Mouse (Mus musculus): ENCODE measurements around the gene Lpp. TPM values are rescaled to one million over a fixed set of nuclear protein-coding genes. Genes with fewer than 3 reads are reported as not detected.

Gene Lpp
- polyA plus RNA-seq (2016; fragmentation: Nextera tagmentation; extraction: Ambion mirVana), result 25.9 and 27.9 TPM in 2 replicates

DNA sequence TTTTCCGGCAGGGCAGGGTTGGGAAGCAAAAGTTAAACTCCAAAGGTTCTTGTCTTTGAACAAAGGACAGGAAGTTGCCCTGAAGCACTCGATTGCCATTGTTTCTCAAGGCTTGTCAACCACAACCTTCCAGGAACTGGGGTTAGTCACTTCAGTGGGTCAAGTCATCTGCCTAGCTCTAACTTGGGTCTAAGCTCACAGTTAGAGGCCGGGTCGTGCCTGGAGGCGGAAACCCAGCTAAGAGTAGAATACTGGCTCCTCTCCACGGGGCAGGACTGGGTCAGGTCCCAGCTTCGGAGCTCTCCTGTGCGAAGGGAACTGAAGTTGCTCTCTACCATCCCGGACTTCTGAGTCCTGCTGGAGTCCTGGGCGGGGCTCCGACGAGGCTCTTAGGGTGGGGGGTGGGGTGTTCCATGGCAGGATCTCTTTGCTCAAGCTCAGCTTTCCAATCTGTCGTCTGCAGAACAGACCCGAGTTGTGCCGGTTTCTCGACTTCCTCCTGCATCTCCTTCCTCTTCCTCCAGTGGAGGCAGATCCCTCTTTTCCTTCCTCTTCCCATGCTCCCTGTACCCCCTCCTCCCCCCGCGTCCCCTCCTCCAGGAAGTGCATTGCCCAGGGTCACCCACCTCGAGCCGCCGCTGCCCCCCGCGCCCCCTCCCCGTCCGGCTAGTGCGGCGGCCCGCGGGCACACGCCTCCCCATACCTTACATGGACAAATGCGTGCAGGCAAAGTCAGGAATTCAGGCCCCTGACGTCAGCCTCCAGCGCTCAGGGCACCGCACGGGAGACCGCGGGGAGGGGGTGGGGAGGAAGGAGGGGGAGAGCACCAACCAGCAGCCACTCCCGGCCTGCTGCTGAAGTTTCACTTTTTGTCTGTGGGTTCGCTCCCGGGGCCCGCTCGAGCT lies at the start of gene Lpp:
Gene Lpp (plus strand): TSS at position 857 of the 905 bp plus-strand sequence.
- peak within 1 kb of the TSS; percentile 76 for H3K4me2 ChIP-seq (replicated peaks)
- 2% methylated on average over 37 of the region's 42 CpGs for WGBS

DNA sequence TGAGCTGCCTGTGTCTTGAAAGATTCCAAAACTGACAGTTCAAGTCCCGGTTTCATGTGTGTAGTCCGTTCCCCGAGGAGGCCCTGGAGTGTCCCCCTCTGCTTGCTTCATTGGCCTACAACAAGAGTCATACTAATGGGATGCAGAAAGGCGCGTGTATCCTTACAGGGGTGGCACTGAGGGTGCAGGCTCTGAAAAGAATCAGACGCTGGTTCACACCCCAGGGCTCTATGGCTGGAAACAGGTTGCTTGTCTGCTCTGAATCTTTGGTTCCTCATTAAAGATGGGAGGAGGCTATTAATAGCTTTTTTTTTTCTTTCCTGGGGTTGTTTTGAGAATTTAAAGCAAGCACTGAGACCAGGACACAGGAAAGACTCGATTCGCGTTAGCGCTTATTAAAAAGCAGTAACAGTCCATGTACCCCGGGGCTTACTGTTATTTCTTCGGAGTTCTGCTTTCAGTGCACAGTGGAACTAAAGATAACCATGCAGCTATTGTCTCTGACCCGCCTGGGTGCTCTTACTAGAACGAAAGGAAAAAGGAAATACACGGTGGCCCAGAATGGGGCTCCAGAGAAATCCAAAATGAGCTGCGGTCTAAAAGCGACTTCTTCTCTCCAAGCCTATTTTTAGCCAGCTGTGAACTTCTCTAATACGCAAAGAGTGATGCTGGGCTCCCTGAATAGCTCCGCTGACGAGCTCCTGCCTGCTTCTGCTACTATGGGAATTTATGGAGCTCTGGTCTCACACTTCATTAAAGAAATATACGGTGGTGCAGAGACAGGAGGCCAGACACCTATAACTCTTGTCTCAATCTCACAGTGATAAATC lies 45.5 kb upstream of the Lpp start:
- 66% methylated on average over 21 of the region's 21 CpGs for WGBS
- H3K27me3 ChIP-seq, result no peaks in the 10 kb centered on the region
- no peak overlapping the region for H3K4me3 ChIP-seq
- no peaks in the 10 kb centered on the region for H3K4me1 ChIP-seq
- no peaks in the 10 kb centered on the region for H3K36me3 ChIP-seq
- H3K9ac ChIP-seq, result no peak overlapping the region
- no peak for ATAC-seq (ENCODE audit: low FRiP score)
- no peak overlapping the region for H3K27ac ChIP-seq
- H3K9me3 ChIP-seq (replicated peaks), result no peaks in the 10 kb centered on the region
- no peak overlapping the region for H3K4me2 ChIP-seq (replicated peaks)

More for the DNA sequence above, at the start of gene Lpp:
- ATAC-seq (ENCODE audit: low FRiP score), result peak; percentile 93
- H3K27me3 ChIP-seq, result no peaks in the 10 kb centered on the region
- no peaks in the 10 kb centered on the region for H3K36me3 ChIP-seq
- H3K27ac ChIP-seq, result peak within 1 kb of the TSS; percentile 88
- peak within 1 kb of the TSS; percentile 87 for H3K4me3 ChIP-seq
- H3K4me1 ChIP-seq, result peaks cover 13% of the 10 kb centered on the region
- peak within 1 kb of the TSS; percentile 89 for H3K9ac ChIP-seq
- no peaks in the 10 kb centered on the region for H3K9me3 ChIP-seq (replicated peaks)

DNA sequence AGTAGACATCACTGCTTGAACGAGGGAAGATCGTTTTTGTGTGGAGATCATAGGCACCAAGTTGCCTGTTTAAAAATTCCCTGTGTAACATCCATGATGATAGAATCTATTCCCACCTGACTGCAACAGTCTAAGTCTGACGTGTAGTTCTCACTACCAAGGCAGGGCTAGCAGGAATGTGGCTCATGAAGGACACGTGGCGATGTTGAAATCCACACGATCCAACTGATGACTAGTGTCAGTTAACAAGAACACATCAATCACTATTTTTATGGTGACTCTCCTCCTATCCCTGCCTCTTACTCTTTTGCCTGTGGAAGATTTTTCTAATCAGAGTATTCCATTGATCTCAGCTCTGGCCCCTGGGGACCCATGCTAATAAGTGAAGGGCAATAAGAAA lies 43.0 kb upstream of the Lpp start:
- no peaks in the 10 kb centered on the region for H3K36me3 ChIP-seq
- WGBS, result 83% methylated on average over 6 of the region's 6 CpGs
- H3K4me3 ChIP-seq, result no peak overlapping the region
- no peaks in the 10 kb centered on the region for H3K9me3 ChIP-seq (replicated peaks)
- H3K9ac ChIP-seq, result no peak overlapping the region
- no peaks in the 10 kb centered on the region for H3K27me3 ChIP-seq
- H3K4me1 ChIP-seq, result peaks cover 6% of the 10 kb centered on the region; the same call in 1 of the 2 replicates
- no peak overlapping the region for H3K27ac ChIP-seq
- ATAC-seq (ENCODE audit: low FRiP score), result no peak
- H3K4me2 ChIP-seq (replicated peaks), result no peak overlapping the region

DNA sequence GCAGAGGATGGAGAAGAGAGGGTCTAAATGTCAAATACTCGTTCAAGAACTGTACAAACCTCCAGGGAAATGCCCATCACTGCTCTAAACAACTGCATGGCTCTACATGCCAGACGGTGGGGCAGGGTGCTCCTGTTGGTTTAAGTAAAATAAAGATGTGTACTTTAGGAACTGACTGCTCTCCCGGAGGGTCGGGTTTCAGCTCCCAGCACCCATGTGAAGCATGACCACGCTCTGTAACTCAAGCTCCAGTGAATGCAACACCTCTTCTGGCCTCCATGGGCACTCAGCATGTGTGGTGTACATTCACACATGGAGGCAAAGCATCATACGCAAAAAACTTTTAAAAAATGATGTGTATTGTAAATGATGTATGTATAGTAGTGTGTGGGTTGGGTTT lies 42.6 kb upstream of the Lpp start:
- Histone ChIP-seq H3K4me1 (peaks cover 6% of the 10 kb centered on the region; the same call in 1 of the 2 replicates), H3K9me3 (replicated peaks) (no peaks in the 10 kb centered on the region), H3K36me3 (no peaks in the 10 kb centered on the region), H3K27ac (no peak overlapping the region), H3K27me3 (no peaks in the 10 kb centered on the region), H3K4me3 (no peak overlapping the region), H3K4me2 (replicated peaks) (no peak overlapping the region), H3K9ac (no peak overlapping the region)
- 65% methylated on average over 6 of the region's 6 CpGs for WGBS
- ATAC-seq (ENCODE audit: low FRiP score), result no peak

DNA sequence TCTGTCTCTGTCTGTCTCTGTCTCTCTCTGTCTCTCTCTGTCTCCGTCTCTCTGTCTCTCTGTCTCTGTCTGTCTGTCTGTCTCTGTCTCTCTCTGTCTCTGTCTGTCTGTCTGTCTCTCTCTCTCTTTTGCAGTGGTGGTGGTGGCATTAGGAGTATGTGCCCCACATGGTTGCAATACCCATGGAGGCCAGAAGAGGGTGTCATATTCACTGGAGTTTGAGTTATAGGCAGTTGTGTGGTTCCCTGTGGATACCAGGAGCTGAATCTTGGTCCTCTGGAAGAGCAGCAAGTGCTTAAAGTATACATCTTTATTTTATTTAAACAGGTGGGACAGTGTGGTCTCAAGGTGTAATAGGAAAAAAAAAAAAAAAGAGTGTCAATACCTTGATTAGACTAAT lies 41.5 kb upstream of the Lpp start:
- no peaks in the 10 kb centered on the region for H3K27me3 ChIP-seq
- no peak overlapping the region for H3K4me2 ChIP-seq (replicated peaks)
- no peak for ATAC-seq (ENCODE audit: low FRiP score)
- peaks cover 6% of the 10 kb centered on the region; the same call in 1 of the 2 replicates for H3K4me1 ChIP-seq
- H3K9me3 ChIP-seq (replicated peaks), result no peaks in the 10 kb centered on the region
- no peak overlapping the region for H3K27ac ChIP-seq
- no peaks in the 10 kb centered on the region for H3K36me3 ChIP-seq
- H3K4me3 ChIP-seq, result no peak overlapping the region
- no peak overlapping the region for H3K9ac ChIP-seq
- WGBS, result 90% methylated on average over 1 of the region's 1 CpGs

GRCm38 (mm10) chr16:24353816-24354215 lies 39.5 kb upstream of the Lpp start:
- H3K27ac ChIP-seq, result no peak overlapping the region
- H3K36me3 ChIP-seq, result no peaks in the 10 kb centered on the region
- no peaks in the 10 kb centered on the region for H3K27me3 ChIP-seq
- ATAC-seq (ENCODE audit: low FRiP score), result no peak
- WGBS, result 10% methylated on average over 3 of the region's 3 CpGs
- H3K4me1 ChIP-seq, result peaks cover 6% of the 10 kb centered on the region; the same call in 1 of the 2 replicates
- no peak overlapping the region for H3K9ac ChIP-seq
- H3K4me3 ChIP-seq, result no peak overlapping the region
- no peak overlapping the region for H3K4me2 ChIP-seq (replicated peaks)
- no peaks in the 10 kb centered on the region for H3K9me3 ChIP-seq (replicated peaks)

DNA sequence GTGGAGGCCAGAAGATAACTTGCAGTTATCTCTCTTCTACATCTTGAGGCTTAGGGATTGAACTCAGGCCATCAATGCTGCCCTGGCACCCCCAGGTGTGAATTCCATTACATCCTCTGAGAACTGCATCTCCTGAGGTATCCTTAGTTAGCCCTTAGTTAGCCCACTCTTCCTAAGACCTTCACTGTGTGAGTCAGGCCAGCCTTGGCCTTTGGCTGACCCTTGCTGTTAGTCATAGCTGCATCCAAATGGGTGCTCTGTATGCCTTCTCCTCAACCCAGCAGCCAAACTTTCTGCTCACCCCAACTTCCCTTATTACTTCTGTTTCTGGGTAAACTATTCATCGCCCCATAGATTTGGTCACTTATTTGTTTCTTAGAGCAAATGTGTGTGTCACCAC lies 31.6 kb upstream of the Lpp start:
- 94% methylated on average over 1 of the region's 1 CpGs for WGBS
- Histone ChIP-seq H3K27me3 (no peaks in the 10 kb centered on the region), H3K4me1 (no peaks in the 10 kb centered on the region), H3K27ac (no peak overlapping the region), H3K36me3 (no peaks in the 10 kb centered on the region), H3K9me3 (replicated peaks) (no peaks in the 10 kb centered on the region), H3K4me3 (no peak overlapping the region), H3K4me2 (replicated peaks) (no peak overlapping the region), H3K9ac (no peak overlapping the region)
- no peak for ATAC-seq (ENCODE audit: low FRiP score)

GRCm38 (mm10) chr16:24364030-24364687 lies 29.1 kb upstream of the Lpp start:
- Histone ChIP-seq H3K9ac (no peak overlapping the region), H3K4me3 (no peak overlapping the region), H3K9me3 (replicated peaks) (no peaks in the 10 kb centered on the region), H3K36me3 (no peaks in the 10 kb centered on the region), H3K27ac (no peak overlapping the region), H3K4me2 (replicated peaks) (no peak overlapping the region), H3K4me1 (no peaks in the 10 kb centered on the region), H3K27me3 (peaks cover 3% of the 10 kb centered on the region; the same call in 1 of the 2 replicates)
- no peak for ATAC-seq (ENCODE audit: low FRiP score)
- 90% methylated on average over 7 of the region's 7 CpGs for WGBS

- Histone ChIP-seq H3K9ac (no peak overlapping the region), H3K4me1 (no peaks in the 10 kb centered on the region), H3K9me3 (replicated peaks) (no peaks in the 10 kb centered on the region), H3K27ac (no peak overlapping the region), H3K36me3 (no peaks in the 10 kb centered on the region), H3K4me2 (replicated peaks) (no peak overlapping the region), H3K27me3 (peaks cover 3% of the 10 kb centered on the region; the same call in 1 of the 2 replicates), H3K4me3 (no peak overlapping the region)
- WGBS, result 75% methylated on average over 4 of the region's 4 CpGs
- no peak for ATAC-seq (ENCODE audit: low FRiP score)
These were observed 27.4 kb upstream of the Lpp start for GRCm38 (mm10) chr16:24365900-24366299.

DNA sequence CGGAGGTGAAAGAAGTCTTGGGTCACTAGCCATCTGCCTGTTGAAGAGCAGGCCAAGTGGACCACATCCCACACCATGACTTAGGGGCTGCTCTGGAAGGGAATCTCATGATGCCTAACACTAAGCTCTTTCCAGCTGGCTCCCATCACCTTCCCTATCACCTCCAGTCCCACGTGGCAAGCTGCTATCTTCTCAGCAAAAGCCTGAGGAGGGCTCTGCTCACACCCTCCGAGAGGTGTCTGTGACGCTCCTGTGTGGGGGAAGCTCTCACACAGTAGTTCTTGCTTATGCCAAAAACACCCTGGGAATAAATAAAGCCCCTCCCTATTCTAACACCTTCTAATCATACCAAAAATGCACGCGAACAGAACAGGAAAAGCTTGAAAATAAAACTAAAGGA lies 26.2 kb upstream of the Lpp start:
- no peak for ATAC-seq (ENCODE audit: low FRiP score)
- Histone ChIP-seq H3K9ac (no peak overlapping the region), H3K27me3 (peaks cover 3% of the 10 kb centered on the region; the same call in 1 of the 2 replicates), H3K4me1 (no peaks in the 10 kb centered on the region), H3K4me3 (no peak overlapping the region), H3K27ac (no peak overlapping the region), H3K36me3 (no peaks in the 10 kb centered on the region), H3K9me3 (replicated peaks) (no peaks in the 10 kb centered on the region), H3K4me2 (replicated peaks) (no peak overlapping the region)
- 64% methylated on average over 6 of the region's 6 CpGs for WGBS

GRCm38 (mm10) chr16:24367506-24367905 lies 25.8 kb upstream of the Lpp start:
- Histone ChIP-seq H3K36me3 (no peaks in the 10 kb centered on the region), H3K27me3 (peaks cover 3% of the 10 kb centered on the region; the same call in 1 of the 2 replicates), H3K4me2 (replicated peaks) (no peak overlapping the region), H3K9ac (no peak overlapping the region), H3K27ac (no peak overlapping the region), H3K9me3 (replicated peaks) (no peaks in the 10 kb centered on the region), H3K4me1 (no peaks in the 10 kb centered on the region), H3K4me3 (no peak overlapping the region)
- ATAC-seq (ENCODE audit: low FRiP score), result no peak
- 65% methylated on average over 7 of the region's 7 CpGs for WGBS

DNA sequence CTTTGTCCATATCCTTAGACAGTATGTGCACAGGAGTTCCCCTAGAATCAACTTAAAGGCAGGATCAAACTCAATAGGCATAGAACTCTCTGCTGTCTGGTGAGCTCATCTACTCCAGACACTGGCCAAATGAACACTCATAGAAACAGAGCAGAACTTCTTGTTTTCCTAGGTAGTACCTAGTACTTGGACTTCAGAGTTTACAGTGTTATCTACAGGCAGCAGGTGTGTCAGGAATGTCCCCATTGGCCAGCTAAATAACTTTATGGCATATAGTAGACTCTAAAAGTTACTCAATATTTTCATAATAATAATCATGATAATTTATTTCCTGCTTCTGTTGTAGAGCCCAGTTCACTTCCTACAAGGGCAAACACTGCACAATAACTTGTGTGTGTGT lies 16.8 kb upstream of the Lpp start:
- H3K27ac ChIP-seq, result no peak overlapping the region
- ATAC-seq (ENCODE audit: low FRiP score), result no peak
- no peak overlapping the region for H3K4me2 ChIP-seq (replicated peaks)
- H3K4me1 ChIP-seq, result no peaks in the 10 kb centered on the region
- no peak overlapping the region for H3K9ac ChIP-seq
- no peaks in the 10 kb centered on the region for H3K27me3 ChIP-seq
- no peak overlapping the region for H3K4me3 ChIP-seq
- no peaks in the 10 kb centered on the region for H3K36me3 ChIP-seq
- H3K9me3 ChIP-seq (replicated peaks), result no peaks in the 10 kb centered on the region
